Mouse (Mus musculus) hindbrain, embryonic 11.5 days (tissue): ENCODE data around the gene Diexf. TPM values are rescaled to one million over a fixed set of nuclear protein-coding genes. Genes with fewer than 3 reads are reported as not detected.
A peak's percentile ranks its signal among the peaks of the same experiment; 100 is the strongest.

Experiments
- ATAC-seq: fragments of 200-750 bp; cut with Nextera tagmentation; 2 replicates; pipeline ENCODE4 v1.8.0; 2017; ENCODE audit warnings: mild to moderate bottlenecking, moderate TSS enrichment, moderate library complexity; ENCODE audit not compliant: low FRiP score
- DNase-seq: peaks from one replicate; pipeline ENCODE4 v3.0.0-alpha.2; 2015; ENCODE audit warnings: low spot score
- H3K27ac ChIP-seq: fragments of 300-500 bp; sonication (generic); 2 replicates; pipeline ENCODE4 v1.5.1; 2014; ENCODE audit warnings: mild to moderate bottlenecking, low read depth, low read length
- H3K27me3 ChIP-seq: fragments of 300-500 bp; sonication (generic); 2 replicates; pipeline ENCODE4 v1.6.1; 2014; ENCODE audit warnings: mild to moderate bottlenecking, low read length, moderate library complexity, mixed read lengths; ENCODE audit not compliant: control insufficient read depth, insufficient read depth
- H3K36me3 ChIP-seq: fragments of 300-500 bp; sonication (generic); 2 replicates; pipeline ENCODE4 v1.6.1; 2014; ENCODE audit warnings: mild to moderate bottlenecking, low read length, moderate library complexity, mixed read lengths; ENCODE audit not compliant: control insufficient read depth, insufficient read depth
- H3K4me1 ChIP-seq: fragments of 300-500 bp; sonication (generic); replicated peaks from 2 replicates; pipeline ENCODE4 v1.6.1; 2014; ENCODE audit warnings: low read length, mixed read lengths; ENCODE audit not compliant: control insufficient read depth, insufficient read depth
- H3K4me2 ChIP-seq: fragments of 300-500 bp; sonication (generic); replicated peaks from 2 replicates; pipeline ENCODE4 v1.6.1; 2014; ENCODE audit warnings: mild to moderate bottlenecking, low read depth, low read length
- H3K4me3 ChIP-seq: fragments of 300-500 bp; sonication (generic); 2 replicates; pipeline ENCODE4 v1.5.1; 2014; ENCODE audit warnings: low read depth, low read length
- H3K9ac ChIP-seq: fragments of 300-500 bp; sonication (generic); 2 replicates; pipeline ENCODE4 v1.6.1; 2014; ENCODE audit warnings: low read depth, low read length
- H3K9me3 ChIP-seq: fragments of 300-500 bp; sonication (generic); 2 replicates; pipeline ENCODE4 v1.6.1; 2016; ENCODE audit warnings: low read length; ENCODE audit not compliant: control insufficient read depth
- WGBS: fragments of 180-500 bp; shearing (Covaris S2); extraction: QIAGEN DNeasy Blood & Tissue Kit; methylation state at CpG from one replicate; pipeline ENCODE4 v1.1.7; 2014; 5-methylcytosine and 5-hydroxymethylcytosine counted together
- polyA plus RNA-seq: library from polyadenylated mRNA; unstranded; fragments of >200 nt; fragmentation: Nextera tagmentation; extraction: Ambion mirVana; gene quantifications from 2 replicates; pipeline ENCODE4 v1.2.1, GENCODE M21; 2014

Diexf gene
- polyA plus RNA-seq, result 11.5 and 12.7 TPM in 2 replicates

GRCm38 (mm10) chr1:193129786-193130455, at the start of gene Diexf:
TSS of gene Diexf (minus strand) at chr1:193130272.
- H3K4me2 ChIP-seq, result peak within 1 kb of the TSS; percentile 54
- DNase-seq (peak; percentile 100), ATAC-seq (peak; percentile 97)
- under 1% methylated on average over 59 of the region's 61 CpGs for WGBS
- no peak within 1 kb of the TSS for H3K27ac ChIP-seq
- no peaks in the 10 kb centered on the region for H3K36me3 ChIP-seq
- peak within 1 kb of the TSS; percentile 97 for H3K4me3 ChIP-seq
- no peaks in the 10 kb centered on the region for H3K9me3 ChIP-seq
- no peaks in the 10 kb centered on the region for H3K27me3 ChIP-seq
- no peaks in the 10 kb centered on the region; the same call in 1 of the 2 replicates for H3K4me1 ChIP-seq
- peak within 1 kb of the TSS; percentile 85 for H3K9ac ChIP-seq

GRCm38 (mm10) chr1:193174143-193174733, 44.2 kb upstream of the Diexf start:
- Histone ChIP-seq H3K9ac (no peak overlapping the region; the same call in 1 of the 2 replicates), H3K4me3 (peak overlapping the region; percentile 66), H3K4me1 (0 out of 2 replicates have a peak, but pooled peaks cover 2% of the 10 kb centered on the region), H3K27me3 (no peaks in the 10 kb centered on the region), H3K9me3 (no peaks in the 10 kb centered on the region), H3K27ac (no peak overlapping the region), H3K4me2 (peak overlapping the region; percentile 75), H3K36me3 (no peaks in the 10 kb centered on the region)
- DNase-seq (no peak), ATAC-seq (no peak)
- WGBS, result 90% methylated on average over 13 of the region's 13 CpGs

GRCm38 (mm10) chr1:193173810-193174129, 43.7 kb upstream of the Diexf start:
- peak overlapping the region; percentile 77 for H3K9ac ChIP-seq
- H3K4me1 ChIP-seq, result 0 out of 2 replicates have a peak, but pooled peaks cover 2% of the 10 kb centered on the region
- 0 out of 2 replicates have a peak overlapping the region, but pooled peaks have one; percentile 17 for H3K27ac ChIP-seq
- no peaks in the 10 kb centered on the region for H3K27me3 ChIP-seq
- ATAC-seq (no peak; the same call in 1 of the 2 replicates), DNase-seq (no peak)
- H3K9me3 ChIP-seq, result no peaks in the 10 kb centered on the region
- H3K4me3 ChIP-seq, result peak overlapping the region; percentile 66
- no peaks in the 10 kb centered on the region for H3K36me3 ChIP-seq
- 26% methylated on average over 9 of the region's 9 CpGs for WGBS
- H3K4me2 ChIP-seq, result peak overlapping the region; percentile 75

GRCm38 (mm10) chr1:193172991-193173809, 43.1 kb upstream of the Diexf start:
- Histone ChIP-seq H3K9ac (peak overlapping the region; percentile 77), H3K36me3 (no peaks in the 10 kb centered on the region), H3K4me3 (peak overlapping the region; percentile 66), H3K4me2 (peak overlapping the region; percentile 75), H3K27me3 (no peaks in the 10 kb centered on the region), H3K9me3 (no peaks in the 10 kb centered on the region), H3K27ac (0 out of 2 replicates have a peak overlapping the region, but pooled peaks have one; percentile 17), H3K4me1 (0 out of 2 replicates have a peak, but pooled peaks cover 2% of the 10 kb centered on the region)
- 1% methylated on average over 48 of the region's 48 CpGs for WGBS
- ATAC-seq (peak; percentile 99), DNase-seq (peak; percentile 99)

- no peaks in the 10 kb centered on the region for H3K27me3 ChIP-seq
- no peaks in the 10 kb centered on the region for H3K36me3 ChIP-seq
- H3K4me1 ChIP-seq, result 0 out of 2 replicates have a peak, but pooled peaks cover 2% of the 10 kb centered on the region
- H3K4me3 ChIP-seq, result no peak overlapping the region
- H3K9ac ChIP-seq, result no peak overlapping the region
- DNase-seq, result no peak
- no peak overlapping the region for H3K27ac ChIP-seq
- H3K9me3 ChIP-seq, result no peaks in the 10 kb centered on the region
- H3K4me2 ChIP-seq, result no peak overlapping the region
- WGBS, result 90% methylated on average over 2 of the region's 2 CpGs
- no peak for ATAC-seq
Observed at GRCm38 (mm10) chr1:193169856-193170255, 39.8 kb upstream of the Diexf start.

GRCm38 (mm10) chr1:193169228-193169627, 39.2 kb upstream of the Diexf start:
- DNase-seq, result no peak

GRCm38 (mm10) chr1:193167746-193168145, 37.7 kb upstream of the Diexf start, which contains the start of gene A130010J15Rik:
TSS of gene A130010J15Rik (plus strand) at chr1:193168046.
- H3K4me2 ChIP-seq, result no peak within 1 kb of the TSS
- no peaks in the 10 kb centered on the region for H3K9me3 ChIP-seq
- no peaks in the 10 kb centered on the region for H3K36me3 ChIP-seq
- DNase-seq (no peak), ATAC-seq (no peak)
- no peaks in the 10 kb centered on the region for H3K27me3 ChIP-seq
- no peak within 1 kb of the TSS for H3K4me3 ChIP-seq
- 93% methylated on average over 3 of the region's 3 CpGs for WGBS
- 0 out of 2 replicates have a peak, but pooled peaks cover 2% of the 10 kb centered on the region for H3K4me1 ChIP-seq
- H3K9ac ChIP-seq, result no peak within 1 kb of the TSS
- H3K27ac ChIP-seq, result no peak within 1 kb of the TSS

More at GRCm38 (mm10) chr1:193169228-193169627, 39.2 kb upstream of the Diexf start:
- Histone ChIP-seq H3K9me3 (no peaks in the 10 kb centered on the region), H3K27ac (no peak overlapping the region), H3K4me3 (no peak overlapping the region), H3K9ac (no peak overlapping the region), H3K4me2 (no peak overlapping the region), H3K4me1 (0 out of 2 replicates have a peak, but pooled peaks cover 2% of the 10 kb centered on the region), H3K27me3 (no peaks in the 10 kb centered on the region), H3K36me3 (no peaks in the 10 kb centered on the region)
- 91% methylated on average over 7 of the region's 7 CpGs for WGBS
- no peak for ATAC-seq

- no peak overlapping the region for H3K27ac ChIP-seq
- no peak overlapping the region; the same call in 1 of the 2 replicates for H3K4me3 ChIP-seq
- no peaks in the 10 kb centered on the region for H3K4me1 ChIP-seq
- H3K27me3 ChIP-seq, result no peaks in the 10 kb centered on the region
- no peaks in the 10 kb centered on the region for H3K36me3 ChIP-seq
- H3K9me3 ChIP-seq, result no peaks in the 10 kb centered on the region
- H3K4me2 ChIP-seq, result peak overlapping the region; percentile 25; the same call in 1 of the 2 replicates
- WGBS, result 16% methylated on average over 18 of the region's 18 CpGs
- H3K9ac ChIP-seq, result no peak overlapping the region
- DNase-seq (peak; percentile 71), ATAC-seq (no peak)
Observed at GRCm38 (mm10) chr1:193160317-193161032, 30.4 kb upstream of the Diexf start.
